ENCODE assay signal across 28 mouse cellular contexts in the genomic region with DNA sequence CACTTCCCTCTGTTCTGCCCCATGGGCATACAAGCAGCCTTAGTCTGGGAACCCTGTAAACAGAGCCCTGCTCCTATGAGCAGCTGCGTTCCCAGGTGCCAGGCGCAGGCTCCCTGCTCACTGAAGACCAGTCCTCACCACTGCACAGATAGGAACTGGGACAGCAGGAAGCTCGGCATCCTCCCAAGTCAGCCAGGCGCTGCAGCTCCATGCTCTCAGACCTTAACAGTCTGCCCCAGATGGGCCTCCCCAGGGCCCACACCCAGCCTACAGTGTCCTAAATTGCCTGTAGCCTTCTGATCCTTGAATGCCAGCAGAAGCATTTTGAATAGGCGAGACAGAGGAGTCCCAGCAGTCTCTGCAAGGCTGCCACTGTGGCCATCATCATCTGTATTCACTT. TPM values are rescaled to one million over a fixed set of nuclear protein-coding genes. Genes with fewer than 3 reads are reported as not detected.
DNase-seq lines count a peak whose midpoint lies in the region; ATAC-seq and TF ChIP-seq lines count a peak whose summit lies in the region.
"Had no signal": no experiment of that assay in that cellular context is flagged by ENCODE, and none has a peak within 500 bp of the region (broad histone marks: within the 10 kb centered on the region; RNA-seq: fewer than 3 reads in every experiment).

No protein-coding gene starts in this region.

- no peaks in the 10 kb centered on the region for H3K4me1 ChIP-seq in kidney, adult 2 months (ENCODE audit: control insufficient read depth, insufficient read depth, low read length)
- no peaks in the 10 kb centered on the region; the same call in 1 of the 2 replicates for H3K4me1 ChIP-seq in forebrain, embryonic 11.5 days (replicated peaks; ENCODE audit: control insufficient read depth, insufficient read depth, low read length)
- H3K4me1 ChIP-seq: embryonic facial prominence, embryonic 12.5 days; hindbrain, embryonic 13.5 days; limb, embryonic 12.5 days; liver, embryonic 15.5 days; lung, embryonic 15.5 days; midbrain, embryonic 10.5 days had no signal

- intact Hi-C loops in gastrocnemius, postnatal 36 days (cut with DNase I), result no loop called here

- no peak overlapping the region for H3K4me2 ChIP-seq in forebrain, embryonic 11.5 days (ENCODE audit: low read depth, low read length, severe bottlenecking)
- H3K4me2 ChIP-seq: embryonic facial prominence, embryonic 12.5 days; heart, embryonic 11.5 days; hindbrain, embryonic 13.5 days; limb, embryonic 12.5 days; liver, embryonic 15.5 days; lung, embryonic 15.5 days had no signal

- no peak for ATAC-seq in forebrain, embryonic 11.5 days (replicated peaks; ENCODE audit: low FRiP score)
- ATAC-seq: forebrain, embryonic 16.5 days; intestine, embryonic 16.5 days; midbrain, embryonic 16.5 days had no signal

- TF ChIP-seq POLR2A in kidney, adult 2 months (IDR thresholded peaks at IDR 0.05; ENCODE audit: low read depth, low read length), result no peak

- 92% methylated on average over 5 of the region's 5 CpGs for WGBS in kidney, adult 2 months
- 92% methylated on average over 5 of the region's 5 CpGs for WGBS in forebrain, embryonic 11.5 days

- no peak overlapping the region for H3K9ac ChIP-seq in forebrain, embryonic 11.5 days (ENCODE audit: low read length)
- H3K9ac ChIP-seq: embryonic facial prominence, embryonic 12.5 days; hindbrain, embryonic 13.5 days; limb, embryonic 12.5 days; liver, embryonic 15.5 days; lung, embryonic 15.5 days had no signal

- peak; percentile 58 for DNase-seq in cerebellum, adult 11-12 months
- no peak for DNase-seq in cerebellum, adult 11 months
- peak; percentile 17 to 41 for DNase-seq in gastrocnemius, adult 8-10 months (ENCODE audit: low spot score in 2 of 2)
- DNase-seq in gastrocnemius, postnatal 36 days, result no peak
- DNase-seq in brain, adult 2 months (ENCODE audit: low read depth, low spot score), result peak; percentile 71
- DNase-seq in cerebellum, postnatal 25 days, result peak; percentile 47 to 53
- DNase-seq in kidney, adult 2 months, result no peak
- DNase-seq in forebrain, embryonic 11.5 days (ENCODE audit: low spot score), result no peak
- DNase-seq: adrenal gland, adult 8-10 months; embryo, embryonic 11 days; heart, adult 18-20 months; heart, postnatal 36 days; kidney, postnatal 14 days; layer of hippocampus, adult 9-11 months; right cerebral cortex, postnatal 4 days; thymus, adult 2 months; thymus, postnatal 36 days had no signal

- TF ChIP-seq CTCF in kidney, adult 2 months (conservative IDR thresholded peaks at IDR 0.05; ENCODE audit: insufficient read depth, insufficient read length, low read depth, low read length), result no peak

- H3K36me3 ChIP-seq in kidney, adult 2 months (ENCODE audit: control insufficient read depth, insufficient read depth, low read length), result peaks cover 1% of the 10 kb centered on the region
- peaks cover 3% of the 10 kb centered on the region; the same call in 1 of the 2 replicates for H3K36me3 ChIP-seq in forebrain, embryonic 11.5 days (ENCODE audit: control insufficient read depth, insufficient read depth, low read length)

- H3K4me3 ChIP-seq in kidney, adult 2 months (ENCODE audit: insufficient read depth, low read depth, low read length), result no peak overlapping the region
- no peak overlapping the region for H3K4me3 ChIP-seq in forebrain, embryonic 11.5 days (ENCODE audit: low read depth, low read length)
- H3K4me3 ChIP-seq: embryonic facial prominence, embryonic 12.5 days; hindbrain, embryonic 13.5 days; limb, embryonic 12.5 days; liver, embryonic 15.5 days; lung, embryonic 15.5 days; midbrain, embryonic 10.5 days had no signal

- H3K9me3 ChIP-seq in forebrain, embryonic 11.5 days (ENCODE audit: control insufficient read depth, low read length), result no peaks in the 10 kb centered on the region
- H3K9me3 ChIP-seq: embryonic facial prominence, embryonic 12.5 days; G1E; hindbrain, embryonic 13.5 days; limb, embryonic 12.5 days; liver, embryonic 15.5 days; lung, embryonic 15.5 days; midbrain, embryonic 10.5 days had no signal

- H3K27me3 ChIP-seq in kidney, adult 2 months (replicated peaks; ENCODE audit: control insufficient read depth, insufficient read depth, low read length), result no peaks in the 10 kb centered on the region
- H3K27me3 ChIP-seq in forebrain, embryonic 11.5 days (ENCODE audit: control insufficient read depth, insufficient read depth, low read length), result no peaks in the 10 kb centered on the region
- H3K27me3 ChIP-seq: embryonic facial prominence, embryonic 12.5 days; hindbrain, embryonic 13.5 days; limb, embryonic 12.5 days; liver, embryonic 15.5 days; lung, embryonic 15.5 days had no signal

- H3K27ac ChIP-seq in kidney, adult 2 months (ENCODE audit: insufficient read depth, low read depth, low read length), result no peak overlapping the region
- H3K27ac ChIP-seq in forebrain, embryonic 11.5 days (ENCODE audit: low read depth, low read length), result no peak overlapping the region
- H3K27ac ChIP-seq: embryonic facial prominence, embryonic 12.5 days; hindbrain, embryonic 13.5 days; limb, embryonic 12.5 days; liver, embryonic 15.5 days; lung, embryonic 15.5 days; midbrain, embryonic 10.5 days had no signal

RNA-seq across cellular contexts. Expression of gene Trafd1, which starts 23.7 kb away (rescaled TPM):
- total RNA-seq in gastrocnemius, adult 8-10 months (2022), result 10 to 100 TPM; 37.4 to 45.4 (median 40.5) TPM
- total RNA-seq in gastrocnemius, postnatal 36 days (2021), result 10 to 100 TPM; 32.1 to 34.3 TPM
- polyA plus RNA-seq in kidney, adult 2 months (2012; rRNA removed), result 41.0 and 48.6 TPM in 2 replicates
- 78.5 and 84.6 TPM in 2 replicates for polyA plus RNA-seq in forebrain, embryonic 11.5 days (2014; fragmentation: Nextera tagmentation; extraction: Ambion mirVana)

RNA-seq across cellular contexts. Expression of gene Naa25, which starts 36.0 kb away (rescaled TPM):
- 10 to 100 TPM; 28.5 to 32.6 (median 30.3) TPM for total RNA-seq in gastrocnemius, adult 8-10 months (2022)
- total RNA-seq in gastrocnemius, postnatal 36 days (2021), result 10 to 100 TPM; 24.3 to 26.1 TPM
- polyA plus RNA-seq in kidney, adult 2 months (2012; rRNA removed), result 7.0 and 8.1 TPM in 2 replicates
- polyA plus RNA-seq in forebrain, embryonic 11.5 days (2014; fragmentation: Nextera tagmentation; extraction: Ambion mirVana), result 53.2 and 53.4 TPM in 2 replicates

Comparison
In these comparisons a context has a peak if more than half of its experiments do, and no peak if none do; other contexts are left out.
1. DNase-seq: peak in cerebellum, adult 11-12 months (single experiment), gastrocnemius, adult 8-10 months (2 of 2), brain, adult 2 months (single experiment) and cerebellum, postnatal 25 days (2 of 2); none in cerebellum, adult 11 months (single experiment), gastrocnemius, postnatal 36 days (0 of 2), kidney, adult 2 months (single experiment) and forebrain, embryonic 11.5 days (single experiment).